Mouse (Mus musculus): ENCODE data around the gene Prkab1. TPM values are rescaled to one million over a fixed set of nuclear protein-coding genes. Genes with fewer than 3 reads are reported as not detected.

Prkab1 gene
- total and polyA plus RNA-seq, 3 experiments = 109 to 175 TPM; not detected in 1

DNA sequence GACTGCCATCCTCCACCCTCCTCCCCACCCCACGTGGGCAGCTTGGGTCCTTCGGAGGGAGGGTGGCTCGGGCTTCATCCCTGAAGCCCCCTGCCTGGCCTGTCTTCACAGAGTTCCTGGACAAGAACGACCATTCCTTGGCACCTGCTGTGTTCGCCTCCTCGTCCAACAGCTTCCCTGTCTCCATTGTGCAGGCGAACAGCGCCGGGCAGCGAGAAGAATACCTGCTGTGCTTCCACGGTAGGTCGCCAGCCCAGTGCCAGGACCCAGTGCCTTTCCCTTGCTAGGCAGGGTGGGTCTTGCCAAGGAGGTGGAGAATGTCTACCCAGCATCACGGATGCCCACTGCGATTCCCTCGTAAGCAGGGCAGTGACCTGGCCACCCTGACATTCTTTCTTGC is 30.2 kb downstream of the Prkab1 start:
- no peaks in the 10 kb centered on the region for H3K9me3 ChIP-seq (replicated peaks; ENCODE audit: insufficient read depth, low read length)
- no peak for TF ChIP-seq ETS1 (IDR thresholded peaks at IDR 0.05; ENCODE audit: low read depth, low read length)
- no peak for TF ChIP-seq JUND (IDR thresholded peaks at IDR 0.05; ENCODE audit: low read depth, low read length)
- no peak for TF ChIP-seq MAX (IDR thresholded peaks at IDR 0.05; ENCODE audit: low read length)
- no peak for TF ChIP-seq CTCF (IDR thresholded peaks at IDR 0.05 in 2 of 3, conservative IDR thresholded peaks at IDR 0.05 in 1 of 3; ENCODE audit: control insufficient read depth in 1 of 3, insufficient read depth in 1 of 3, low read depth in 2 of 3, low read length in 3 of 3, poor library complexity in 1 of 3, severe bottlenecking in 1 of 3)
- TF ChIP-seq RAD21 (IDR thresholded peaks at IDR 0.05; ENCODE audit: low read depth, low read length) = no peak
- no peak for TF ChIP-seq UBTF (IDR thresholded peaks at IDR 0.05; ENCODE audit: borderline replicate concordance, insufficient read depth, low read depth, low read length)
- H3K4me1 ChIP-seq (ENCODE audit: control insufficient read depth in 1 of 2, insufficient read depth in 2 of 2, low read length in 2 of 2) = no peaks in the 10 kb centered on the region; a peak in 1 of 4 replicates
- no peak overlapping the region for H3K27ac ChIP-seq (ENCODE audit: control insufficient read depth, low read depth, low read length)
- H3K27me3 ChIP-seq (ENCODE audit: control insufficient read depth in 1 of 2, insufficient read depth in 2 of 2, low read length in 2 of 2) = no peaks in the 10 kb centered on the region
- no peak overlapping the region for H3K4me3 ChIP-seq (ENCODE audit: control insufficient read depth in 1 of 2, insufficient read depth in 1 of 2, low read depth in 2 of 2, low read length in 2 of 2)
- DNase-seq (ENCODE audit: low read depth, low spot score) = no peak
- no peak overlapping the region for H3K9ac ChIP-seq (ENCODE audit: control insufficient read depth, low read depth, low read length, poor library complexity, severe bottlenecking)
- no peaks in the 10 kb centered on the region for H3K79me2 ChIP-seq (ENCODE audit: control insufficient read depth, insufficient read depth, low read length, poor library complexity)
- peaks cover 0 to 8% of the 10 kb centered on the region in 2 experiments; a peak in 2 of 4 replicates for H3K36me3 ChIP-seq (ENCODE audit: control insufficient read depth in 1 of 2, insufficient read depth in 2 of 2, low read length in 2 of 2)

DNA sequence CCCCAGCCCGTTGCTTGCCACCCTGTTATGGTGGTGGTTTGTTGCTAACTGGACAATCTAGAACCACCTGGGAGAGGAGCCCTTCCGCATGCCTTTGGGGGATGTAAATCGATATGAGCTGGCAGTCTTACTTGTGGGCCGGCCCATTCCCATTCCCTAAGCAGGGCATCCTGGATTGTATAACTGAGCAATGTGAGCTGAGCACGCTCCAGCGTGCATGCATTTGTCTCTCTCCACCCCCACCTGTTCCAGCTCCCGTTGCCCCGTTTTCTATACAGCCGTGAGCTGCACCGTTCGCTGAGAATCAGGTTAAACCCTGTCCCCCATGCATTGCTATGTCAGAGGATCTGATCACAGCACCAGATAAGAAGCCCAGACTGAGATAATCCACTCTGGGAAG is 32.6 kb downstream of the Prkab1 start:
- H3K9me3 ChIP-seq (replicated peaks; ENCODE audit: insufficient read depth, low read length) = no peaks in the 10 kb centered on the region
- H3K27ac ChIP-seq (ENCODE audit: control insufficient read depth, low read depth, low read length) = no peak overlapping the region
- no peaks in the 10 kb centered on the region for H3K27me3 ChIP-seq (ENCODE audit: control insufficient read depth in 1 of 2, insufficient read depth in 2 of 2, low read length in 2 of 2)
- no peaks in the 10 kb centered on the region for H3K4me1 ChIP-seq (ENCODE audit: control insufficient read depth in 1 of 2, insufficient read depth in 2 of 2, low read length in 2 of 2)
- H3K36me3 ChIP-seq (ENCODE audit: control insufficient read depth in 1 of 2, insufficient read depth in 2 of 2, low read length in 2 of 2) = peaks cover 0 to 10% of the 10 kb centered on the region in 2 experiments; a peak in 2 of 4 replicates
- no peak overlapping the region for H3K9ac ChIP-seq (ENCODE audit: control insufficient read depth, low read depth, low read length, poor library complexity, severe bottlenecking)
- no peak overlapping the region for H3K4me3 ChIP-seq (ENCODE audit: control insufficient read depth in 1 of 2, insufficient read depth in 1 of 2, low read depth in 2 of 2, low read length in 2 of 2)
- DNase-seq (ENCODE audit: low read depth, low spot score) = no peak
- no peaks in the 10 kb centered on the region for H3K79me2 ChIP-seq (ENCODE audit: control insufficient read depth, insufficient read depth, low read length, poor library complexity)
- TF ChIP-seq ZC3H11A (IDR thresholded peaks at IDR 0.05; ENCODE audit: low read depth, low read length) (no peak), TCF12 (IDR thresholded peaks at IDR 0.05; ENCODE audit: low read depth, low read length) (no peak), E2F4 (IDR thresholded peaks at IDR 0.05; ENCODE audit: borderline replicate concordance, low read depth, low read length) (no peak), CHD2 (IDR thresholded peaks at IDR 0.05; ENCODE audit: low read length) (no peak)

DNA sequence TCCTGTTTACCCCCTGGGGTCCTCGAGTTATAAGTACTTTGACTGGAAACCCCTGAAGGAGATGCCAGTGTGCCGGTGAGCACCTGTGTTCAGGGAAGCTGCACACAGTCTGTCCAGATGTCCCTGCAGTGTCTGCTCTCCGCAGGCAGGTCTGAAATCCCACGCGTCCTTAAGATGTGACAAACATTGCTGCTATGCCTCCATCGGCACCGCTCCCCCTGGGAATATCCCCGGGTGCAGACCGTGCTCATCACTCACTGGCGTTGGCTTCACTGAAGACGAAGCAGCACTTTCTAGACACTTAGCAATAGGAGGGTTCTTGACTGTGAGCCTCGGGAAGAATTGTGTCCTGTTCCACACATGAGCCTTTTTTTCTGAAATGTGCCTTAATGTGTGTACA is 37.0 kb downstream of the Prkab1 start:
- Histone ChIP-seq H3K79me2 (ENCODE audit: control insufficient read depth, insufficient read depth, low read length, poor library complexity) (no peaks in the 10 kb centered on the region), H3K4me1 (ENCODE audit: control insufficient read depth in 1 of 2, insufficient read depth in 2 of 2, low read length in 2 of 2) (peaks cover 0 to 2% of the 10 kb centered on the region in 2 experiments; a peak in 1 of 4 replicates), H3K27me3 (ENCODE audit: control insufficient read depth in 1 of 2, insufficient read depth in 2 of 2, low read length in 2 of 2) (no peaks in the 10 kb centered on the region), H3K9ac (ENCODE audit: control insufficient read depth, low read depth, low read length, poor library complexity, severe bottlenecking) (no peak overlapping the region), H3K36me3 (ENCODE audit: control insufficient read depth in 1 of 2, insufficient read depth in 2 of 2, low read length in 2 of 2) (peaks cover 5 to 11% of the 10 kb centered on the region in 2 experiments), H3K27ac (ENCODE audit: control insufficient read depth, low read depth, low read length) (no peak overlapping the region), H3K9me3 (replicated peaks; ENCODE audit: insufficient read depth, low read length) (no peaks in the 10 kb centered on the region), H3K4me3 (ENCODE audit: control insufficient read depth in 1 of 2, insufficient read depth in 1 of 2, low read depth in 2 of 2, low read length in 2 of 2) (no peak overlapping the region)
- no peak for TF ChIP-seq MAFK (IDR thresholded peaks at IDR 0.05; ENCODE audit: borderline replicate concordance, low read depth, low read length)
- no peak for TF ChIP-seq TAL1 (IDR thresholded peaks at IDR 0.05; ENCODE audit: low read length)
- TF ChIP-seq POLR2AphosphoS5 (IDR thresholded peaks at IDR 0.05; ENCODE audit: borderline replicate concordance, low read depth, low read length) = no peak
- no peak for TF ChIP-seq CHD1 (IDR thresholded peaks at IDR 0.05; ENCODE audit: low read depth, low read length)
- no peak for TF ChIP-seq MYB (IDR thresholded peaks at IDR 0.05; ENCODE audit: low read depth, low read length)
- TF ChIP-seq POLR2AphosphoS2 (IDR thresholded peaks at IDR 0.05; ENCODE audit: low read length) = no peak
- TF ChIP-seq MAX (IDR thresholded peaks at IDR 0.05; ENCODE audit: low read length) = no peak
- no peak for TF ChIP-seq HCFC1 (IDR thresholded peaks at IDR 0.05; ENCODE audit: low read depth, low read length)
- TF ChIP-seq ZC3H11A (IDR thresholded peaks at IDR 0.05; ENCODE audit: low read depth, low read length) = no peak
- TF ChIP-seq ZKSCAN1 (IDR thresholded peaks at IDR 0.05; ENCODE audit: low read depth, low read length) = no peak
- TF ChIP-seq ELF1 (IDR thresholded peaks at IDR 0.05; ENCODE audit: low read depth, low read length) = no peak
- TF ChIP-seq ETS1 (IDR thresholded peaks at IDR 0.05; ENCODE audit: low read depth, low read length) = no peak
- no peak for DNase-seq (ENCODE audit: low read depth, low spot score)
